Mouse (Mus musculus): ENCODE measurements at regions not wholly inside any gene's neighbourhood (a gene's known extent, or its start where the extent isn't known, plus 50 kb on each side); places are given as distances from the start of the nearest gene placed in this dataset.

GRCm38 (mm10) chr15:65646470-65646869, 631.8 kb upstream of the Gm21961 start:
- DNase-seq, result no peak

GRCm38 (mm10) chr15:65639484-65639883, 624.8 kb upstream of the Gm21961 start:
- DNase-seq, result no peak

- DNase-seq, result peak; percentile 47
These were observed 622.9 kb upstream of the Gm21961 start for GRCm38 (mm10) chr15:65637520-65638184.

- no peak for DNase-seq
These were observed 617.7 kb upstream of the Gm21961 start for GRCm38 (mm10) chr15:65632440-65632839.

GRCm38 (mm10) chr15:65630476-65630875, 615.8 kb upstream of the Gm21961 start:
- DNase-seq, result no peak

GRCm38 (mm10) chr15:65592718-65593477, 578.2 kb upstream of the Gm21961 start:
- DNase-seq, result peak; percentile 2

- no peak for DNase-seq
These were observed 570.9 kb upstream of the Gm21961 start for GRCm38 (mm10) chr15:65585566-65585965.

- no peak for DNase-seq
These were observed 564.6 kb upstream of the Gm21961 start for GRCm38 (mm10) chr15:65579353-65579752.

- DNase-seq, result no peak
These were observed 553.2 kb upstream of the Gm21961 start for GRCm38 (mm10) chr15:65567931-65568330.

GRCm38 (mm10) chr15:65557846-65558835, 543.4 kb upstream of the Gm21961 start:
- no peak for DNase-seq

- no peak for DNase-seq
These were observed 534.3 kb upstream of the Gm21961 start for GRCm38 (mm10) chr15:65549046-65549445.

GRCm38 (mm10) chr15:65535606-65536005, 520.9 kb upstream of the Gm21961 start:
- DNase-seq, result no peak

- DNase-seq, result no peak
These were observed 517.5 kb upstream of the Gm21961 start for GRCm38 (mm10) chr15:65532241-65532640.

GRCm38 (mm10) chr15:65502656-65503055, 488.0 kb upstream of the Gm21961 start:
- DNase-seq, result no peak

GRCm38 (mm10) chr15:65478940-65479339, 464.2 kb upstream of the Gm21961 start:
- no peak for DNase-seq

GRCm38 (mm10) chr15:65455203-65455816, 440.6 kb upstream of the Gm21961 start:
- no peak for DNase-seq

- no peak for DNase-seq
These were observed 437.7 kb upstream of the Gm21961 start for GRCm38 (mm10) chr15:65452258-65453028.

- DNase-seq, result no peak
These were observed 405.0 kb upstream of the Gm21961 start for GRCm38 (mm10) chr15:65419736-65420135.
